Mouse (Mus musculus): ENCODE measurements at regions not wholly inside any gene's neighbourhood (a gene's known extent, or its start where the extent isn't known, plus 50 kb on each side); places are given as distances from the start of the nearest gene placed in this dataset.
A peak's percentile ranks its signal among the peaks of the same experiment; 100 is the strongest.

- WGBS, result 87% methylated on average over 15 of the region's 15 CpGs
- Histone ChIP-seq H3K9ac (replicated peaks) (no peak overlapping the region), H3K36me3 (no peaks in the 10 kb centered on the region), H3K4me1 (no peaks in the 10 kb centered on the region), H3K4me2 (no peak overlapping the region), H3K27me3 (replicated peaks) (no peaks in the 10 kb centered on the region), H3K4me3 (replicated peaks) (no peak overlapping the region), H3K27ac (replicated peaks) (no peak overlapping the region), H3K9me3 (replicated peaks) (no peaks in the 10 kb centered on the region)
- no peak for ATAC-seq (ENCODE audit: low FRiP score)
Observed at GRCm38 (mm10) chr15:50246418-50247186, 3638.1 kb upstream of the Gm7489 start.

- H3K36me3 ChIP-seq, result no peaks in the 10 kb centered on the region
- H3K27ac ChIP-seq (replicated peaks), result no peak overlapping the region
- H3K27me3 ChIP-seq (replicated peaks), result no peaks in the 10 kb centered on the region
- WGBS, result 86% methylated on average over 2 of the region's 2 CpGs
- H3K4me2 ChIP-seq, result no peak overlapping the region
- no peak for ATAC-seq (ENCODE audit: low FRiP score)
- H3K4me3 ChIP-seq (replicated peaks), result no peak overlapping the region
- no peak overlapping the region for H3K9ac ChIP-seq (replicated peaks)
- H3K9me3 ChIP-seq (replicated peaks), result no peaks in the 10 kb centered on the region
- H3K4me1 ChIP-seq, result no peaks in the 10 kb centered on the region
Observed at GRCm38 (mm10) chr15:50260057-50260456, 3624.6 kb upstream of the Gm7489 start.

- Histone ChIP-seq H3K9me3 (replicated peaks) (no peaks in the 10 kb centered on the region), H3K4me1 (no peaks in the 10 kb centered on the region), H3K36me3 (no peaks in the 10 kb centered on the region), H3K27me3 (replicated peaks) (no peaks in the 10 kb centered on the region), H3K4me3 (replicated peaks) (no peak overlapping the region), H3K4me2 (no peak overlapping the region), H3K27ac (replicated peaks) (no peak overlapping the region), H3K9ac (replicated peaks) (no peak overlapping the region)
- WGBS, result 54% methylated on average over 8 of the region's 8 CpGs
- peak; percentile 65 for ATAC-seq (ENCODE audit: low FRiP score)
Observed at GRCm38 (mm10) chr15:50261245-50261872, 3623.3 kb upstream of the Gm7489 start.

- H3K36me3 ChIP-seq, result no peaks in the 10 kb centered on the region
- no peaks in the 10 kb centered on the region for H3K4me1 ChIP-seq
- no peak overlapping the region for H3K27ac ChIP-seq (replicated peaks)
- no peak overlapping the region for H3K4me2 ChIP-seq
- 70% methylated on average over 1 of the region's 1 CpGs for WGBS
- no peaks in the 10 kb centered on the region for H3K9me3 ChIP-seq (replicated peaks)
- no peak for ATAC-seq (ENCODE audit: low FRiP score)
- H3K27me3 ChIP-seq (replicated peaks), result no peaks in the 10 kb centered on the region
- H3K4me3 ChIP-seq (replicated peaks), result no peak overlapping the region
- no peak overlapping the region for H3K9ac ChIP-seq (replicated peaks)
Observed at GRCm38 (mm10) chr15:50267542-50267941, 3617.2 kb upstream of the Gm7489 start.

- Histone ChIP-seq H3K4me1 (no peaks in the 10 kb centered on the region), H3K36me3 (no peaks in the 10 kb centered on the region), H3K27me3 (replicated peaks) (no peaks in the 10 kb centered on the region), H3K9ac (replicated peaks) (no peak overlapping the region), H3K9me3 (replicated peaks) (no peaks in the 10 kb centered on the region), H3K27ac (replicated peaks) (no peak overlapping the region), H3K4me3 (replicated peaks) (no peak overlapping the region), H3K4me2 (no peak overlapping the region)
- no peak for ATAC-seq (ENCODE audit: low FRiP score)
Observed at GRCm38 (mm10) chr15:50271646-50272045, 3613.1 kb upstream of the Gm7489 start.

- Histone ChIP-seq H3K4me1 (no peaks in the 10 kb centered on the region), H3K9ac (replicated peaks) (no peak overlapping the region), H3K9me3 (replicated peaks) (no peaks in the 10 kb centered on the region), H3K27me3 (replicated peaks) (no peaks in the 10 kb centered on the region), H3K4me2 (no peak overlapping the region), H3K4me3 (replicated peaks) (no peak overlapping the region), H3K27ac (replicated peaks) (no peak overlapping the region), H3K36me3 (no peaks in the 10 kb centered on the region)
- ATAC-seq (ENCODE audit: low FRiP score), result no peak
- WGBS, result 89% methylated on average over 2 of the region's 2 CpGs
Observed at GRCm38 (mm10) chr15:50282576-50282975, 3602.1 kb upstream of the Gm7489 start.

- H3K9me3 ChIP-seq (replicated peaks), result no peaks in the 10 kb centered on the region
- H3K36me3 ChIP-seq, result no peaks in the 10 kb centered on the region
- no peaks in the 10 kb centered on the region for H3K27me3 ChIP-seq (replicated peaks)
- H3K4me3 ChIP-seq (replicated peaks), result no peak overlapping the region
- ATAC-seq (ENCODE audit: low FRiP score), result no peak
- no peak overlapping the region for H3K4me2 ChIP-seq
- no peaks in the 10 kb centered on the region for H3K4me1 ChIP-seq
- H3K27ac ChIP-seq (replicated peaks), result no peak overlapping the region
- H3K9ac ChIP-seq (replicated peaks), result no peak overlapping the region
- WGBS, result 77% methylated on average over 2 of the region's 2 CpGs
Observed at GRCm38 (mm10) chr15:50283491-50283890, 3601.2 kb upstream of the Gm7489 start.

- H3K9me3 ChIP-seq (replicated peaks), result no peaks in the 10 kb centered on the region
- no peaks in the 10 kb centered on the region for H3K36me3 ChIP-seq
- H3K9ac ChIP-seq (replicated peaks), result no peak overlapping the region
- no peak overlapping the region for H3K4me2 ChIP-seq
- H3K27me3 ChIP-seq (replicated peaks), result no peaks in the 10 kb centered on the region
- no peak overlapping the region for H3K4me3 ChIP-seq (replicated peaks)
- ATAC-seq (ENCODE audit: low FRiP score), result no peak
- no peaks in the 10 kb centered on the region for H3K4me1 ChIP-seq
- no peak overlapping the region for H3K27ac ChIP-seq (replicated peaks)
- 94% methylated on average over 3 of the region's 3 CpGs for WGBS
Observed at GRCm38 (mm10) chr15:50301831-50302230, 3582.9 kb upstream of the Gm7489 start.

GRCm38 (mm10) chr15:50304085-50304484 is 3580.6 kb upstream of the Gm7489 start:
- ATAC-seq (ENCODE audit: low FRiP score), result no peak
- Histone ChIP-seq H3K27me3 (replicated peaks) (no peaks in the 10 kb centered on the region), H3K4me2 (no peak overlapping the region), H3K36me3 (no peaks in the 10 kb centered on the region), H3K9me3 (replicated peaks) (no peaks in the 10 kb centered on the region), H3K4me3 (replicated peaks) (no peak overlapping the region), H3K9ac (replicated peaks) (no peak overlapping the region), H3K27ac (replicated peaks) (no peak overlapping the region), H3K4me1 (no peaks in the 10 kb centered on the region)
- 78% methylated on average over 4 of the region's 4 CpGs for WGBS

GRCm38 (mm10) chr15:50320796-50321195 is 3563.9 kb upstream of the Gm7489 start:
- Histone ChIP-seq H3K9me3 (replicated peaks) (no peaks in the 10 kb centered on the region), H3K27ac (replicated peaks) (no peak overlapping the region), H3K4me2 (no peak overlapping the region), H3K4me3 (replicated peaks) (no peak overlapping the region), H3K27me3 (replicated peaks) (no peaks in the 10 kb centered on the region), H3K4me1 (no peaks in the 10 kb centered on the region), H3K9ac (replicated peaks) (no peak overlapping the region), H3K36me3 (no peaks in the 10 kb centered on the region)
- no peak for ATAC-seq (ENCODE audit: low FRiP score)

GRCm38 (mm10) chr15:50345536-50345935 is 3539.2 kb upstream of the Gm7489 start:
- Histone ChIP-seq H3K4me2 (no peak overlapping the region), H3K27me3 (replicated peaks) (no peaks in the 10 kb centered on the region), H3K4me1 (no peaks in the 10 kb centered on the region), H3K9ac (replicated peaks) (no peak overlapping the region), H3K36me3 (no peaks in the 10 kb centered on the region), H3K4me3 (replicated peaks) (no peak overlapping the region), H3K9me3 (replicated peaks) (no peaks in the 10 kb centered on the region), H3K27ac (replicated peaks) (no peak overlapping the region)
- ATAC-seq (ENCODE audit: low FRiP score), result no peak
- 97% methylated on average over 5 of the region's 5 CpGs for WGBS

- Histone ChIP-seq H3K4me1 (no peaks in the 10 kb centered on the region), H3K36me3 (no peaks in the 10 kb centered on the region), H3K27me3 (replicated peaks) (no peaks in the 10 kb centered on the region), H3K9me3 (replicated peaks) (no peaks in the 10 kb centered on the region), H3K27ac (replicated peaks) (no peak overlapping the region), H3K9ac (replicated peaks) (no peak overlapping the region), H3K4me2 (no peak overlapping the region), H3K4me3 (replicated peaks) (no peak overlapping the region)
- ATAC-seq (ENCODE audit: low FRiP score), result no peak
- WGBS, result 98% methylated on average over 2 of the region's 2 CpGs
Observed at GRCm38 (mm10) chr15:50346953-50347352, 3537.8 kb upstream of the Gm7489 start.

All from neural tube, embryonic 15.5 days (tissue).